24 mouse cellular contexts compared by ENCODE assay signal in genomic region chr19:11794447-11794846, GRCm38 (mm10). TPM values are rescaled to one million over a fixed set of nuclear protein-coding genes. Genes with fewer than 3 reads are reported as not detected.
"Had no signal": no experiment of that assay in that cellular context is flagged by ENCODE, and none has a peak within 500 bp of the region (broad histone marks: within the 10 kb centered on the region; RNA-seq: fewer than 3 reads in every experiment).

No protein-coding gene starts in this region.

- H3K36me3 ChIP-seq: midbrain, embryonic 15.5 days; neural tube, embryonic 12.5 days; stomach, embryonic 15.5 days had no signal

- H3K4me3 ChIP-seq: midbrain, embryonic 13.5 days; midbrain, embryonic 15.5 days; neural tube, embryonic 12.5 days; stomach, embryonic 15.5 days had no signal

- H3K4me2 ChIP-seq: lung, embryonic 14.5 days; midbrain, embryonic 11.5 days; midbrain, embryonic 13.5 days; midbrain, embryonic 15.5 days; neural tube, embryonic 12.5 days; stomach, embryonic 15.5 days had no signal

- H3K9ac ChIP-seq: lung, embryonic 14.5 days; midbrain, embryonic 13.5 days; midbrain, embryonic 15.5 days; neural tube, embryonic 12.5 days; stomach, embryonic 15.5 days had no signal

- H3K27me3 ChIP-seq: midbrain, embryonic 13.5 days; midbrain, embryonic 15.5 days; neural tube, embryonic 12.5 days; stomach, embryonic 15.5 days had no signal

- H3K27ac ChIP-seq: midbrain, embryonic 13.5 days; midbrain, embryonic 15.5 days; neural tube, embryonic 12.5 days; stomach, embryonic 15.5 days; stomach, postnatal 0 days had no signal

- ATAC-seq: midbrain, embryonic 13.5 days; midbrain, embryonic 15.5 days had no signal

- DNase-seq: lung, adult 18-20 months; lung, embryonic 14.5 days; lung, postnatal 10 days; lung, postnatal 4 days; retina, postnatal 1 day; right cerebral cortex, adult 18-20 months; right cerebral cortex, postnatal 25 days; right cerebral cortex, postnatal 4 days; thymus, adult 2 months; thymus, postnatal 25 days had no signal

- H3K9me3 ChIP-seq: midbrain, embryonic 13.5 days; midbrain, embryonic 15.5 days; neural tube, embryonic 12.5 days; stomach, embryonic 15.5 days had no signal

- H3K4me1 ChIP-seq: midbrain, embryonic 13.5 days; midbrain, embryonic 15.5 days; neural tube, embryonic 12.5 days; stomach, embryonic 15.5 days had no signal

RNA-seq across cellular contexts. Expression of gene Olfr1417, which starts 44.6 kb away (rescaled TPM):
- total RNA-seq: megakaryocyte, adult 5-6 weeks; midbrain, postnatal 0 days; monocyte, adult 5-6 weeks had no signal
- polyA plus RNA-seq: liver, embryonic 16.5 days; lung, embryonic 14.5 days; lung, embryonic 16.5 days; midbrain, embryonic 11.5 days; midbrain, embryonic 13.5 days; neural tube, embryonic 12.5 days; spleen, adult 2 months; stomach, embryonic 15.5 days; stomach, postnatal 0 days; testis, adult 2 months; thymus, adult 2 months had no signal

RNA-seq across cellular contexts. Expression of gene Gif, which starts 47.1 kb away (rescaled TPM):
- total RNA-seq: megakaryocyte, adult 5-6 weeks; midbrain, postnatal 0 days; monocyte, adult 5-6 weeks had no signal
- polyA plus RNA-seq: liver, embryonic 16.5 days; midbrain, embryonic 11.5 days; midbrain, embryonic 13.5 days; midbrain, embryonic 15.5 days; midbrain, postnatal 0 days; neural tube, embryonic 12.5 days; neural tube, embryonic 14.5 days; spleen, adult 2 months had no signal
